ENCODE assay signal across 27 mouse cellular contexts in the genomic region with DNA sequence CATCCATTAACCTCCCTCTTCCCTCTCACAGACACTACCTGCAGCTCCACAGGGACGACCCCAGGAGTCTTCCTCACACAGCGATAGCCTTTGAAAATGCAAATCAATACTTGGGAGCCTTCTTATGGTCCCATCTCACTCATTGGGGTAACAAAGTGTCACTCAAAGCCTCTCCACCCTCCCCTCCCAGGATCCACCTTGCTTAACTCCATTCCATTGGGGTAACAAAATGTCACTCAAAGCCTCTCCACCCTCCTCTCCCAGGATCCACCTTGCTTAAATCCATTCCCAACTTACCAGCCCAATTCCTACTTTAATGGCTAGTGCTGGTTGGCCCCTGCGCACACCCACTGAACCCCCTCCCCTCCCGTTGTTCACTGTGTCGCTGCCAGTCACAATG. TPM values are rescaled to one million over a fixed set of nuclear protein-coding genes. Genes with fewer than 3 reads are reported as not detected.
DNase-seq lines count a peak whose midpoint lies in the region; ATAC-seq and TF ChIP-seq lines count a peak whose summit lies in the region.
"Had no signal": no experiment of that assay in that cellular context is flagged by ENCODE, and none has a peak within 500 bp of the region (broad histone marks: within the 10 kb centered on the region; RNA-seq: fewer than 3 reads in every experiment).

No protein-coding gene starts in this region.

- WGBS in hindbrain, postnatal 0 days = 7% methylated on average over 5 of the region's 5 CpGs
- WGBS in hindbrain, embryonic 14.5 days = 0% methylated on average over 5 of the region's 5 CpGs

- no peak overlapping the region for H3K9ac ChIP-seq in hindbrain, postnatal 0 days (replicated peaks; ENCODE audit: low read length)
- no peak overlapping the region for H3K9ac ChIP-seq in hindbrain, embryonic 14.5 days
- peak overlapping the region; percentile 48 for H3K9ac ChIP-seq in ES-Bruce4 (ENCODE audit: low read depth, poor library complexity, severe bottlenecking)
- H3K9ac ChIP-seq: heart, embryonic 12.5 days; hindbrain, embryonic 13.5 days; liver, postnatal 0 days; neural tube, embryonic 12.5 days had no signal

- ATAC-seq in hindbrain, postnatal 0 days = no peak
- no peak for ATAC-seq in hindbrain, embryonic 14.5 days (ENCODE audit: low FRiP score)
- ATAC-seq in erythroblast, adult 5-6 weeks (replicated peaks; ENCODE audit: low FRiP score, poor library complexity, severe bottlenecking) = no peak
- ATAC-seq: forebrain, embryonic 16.5 days; liver, postnatal 0 days; lung, postnatal 0 days; Patski had no signal

- DNase-seq in hindbrain, postnatal 0 days (ENCODE audit: low spot score) = peak; percentile 34
- no peak for DNase-seq in hindbrain, embryonic 14.5 days (ENCODE audit: low spot score)
- DNase-seq in Muller cell, postnatal 12 days (ENCODE audit: inconsistent ontology term) = peak; percentile 71
- no peak for DNase-seq in frontal cortex, postnatal 14 days (ENCODE audit: low spot score in 2 of 2)
- DNase-seq: adrenal gland, postnatal 14 days; B cell, adult 2 months; cerebellum, adult 11 months; embryo, embryonic 11 days; gastrocnemius, postnatal 25 days; heart, adult 18-20 months; heart, postnatal 10 days; kidney, adult 2 months; kidney, postnatal 14 days; liver, postnatal 0 days; right cerebral cortex, postnatal 4 days; thymus, postnatal 36 days had no signal

- no peak for TF ChIP-seq CTCF in hindbrain, postnatal 0 days (IDR thresholded peaks at IDR 0.05; ENCODE audit: low read depth)
- no peak for TF ChIP-seq CTCF in ES-Bruce4 (IDR thresholded peaks at IDR 0.05; ENCODE audit: low read depth, low read length)
- TF ChIP-seq CTCF in embryonic fibroblast, embryonic 13.5 days (IDR thresholded peaks at IDR 0.05; ENCODE audit: borderline replicate concordance, insufficient read depth, low read length) = no peak

- no peaks in the 10 kb centered on the region for H3K27me3 ChIP-seq in hindbrain, postnatal 0 days (ENCODE audit: insufficient read depth, low read length)
- 0 out of 2 replicates have a peak, but pooled peaks cover 5% of the 10 kb centered on the region for H3K27me3 ChIP-seq in hindbrain, embryonic 14.5 days (ENCODE audit: control insufficient read depth, insufficient read depth, low read length)
- H3K27me3 ChIP-seq in ES-Bruce4 (ENCODE audit: control insufficient read depth, insufficient read depth, low read length, poor library complexity, severe bottlenecking) = no peaks in the 10 kb centered on the region
- H3K27me3 ChIP-seq: Patski had no signal

- H3K9me3 ChIP-seq in hindbrain, postnatal 0 days (ENCODE audit: low read length) = no peaks in the 10 kb centered on the region
- no peaks in the 10 kb centered on the region; the same call in 1 of the 2 replicates for H3K9me3 ChIP-seq in hindbrain, embryonic 14.5 days (ENCODE audit: control insufficient read depth, low read length)
- 0 out of 2 replicates have a peak, but pooled peaks cover 4% of the 10 kb centered on the region for H3K9me3 ChIP-seq in ES-Bruce4 (replicated peaks; ENCODE audit: control insufficient read depth, insufficient read depth, low read length, poor library complexity, severe bottlenecking)
- H3K9me3 ChIP-seq: hindbrain, embryonic 13.5 days had no signal

- no peak overlapping the region for H3K27ac ChIP-seq in hindbrain, postnatal 0 days
- no peak overlapping the region for H3K27ac ChIP-seq in hindbrain, embryonic 14.5 days
- H3K27ac ChIP-seq in ES-Bruce4 (ENCODE audit: insufficient read depth, low read length) = no peak overlapping the region
- no peak overlapping the region for H3K27ac ChIP-seq in embryonic fibroblast, embryonic 13.5 days (ENCODE audit: insufficient read depth, low read length)
- H3K27ac ChIP-seq: hindbrain, embryonic 13.5 days; macrophage; neural tube, embryonic 12.5 days had no signal

- H3K4me1 ChIP-seq in hindbrain, postnatal 0 days (ENCODE audit: insufficient read depth, low read length) = 0 out of 2 replicates have a peak, but pooled peaks cover 3% of the 10 kb centered on the region
- H3K4me1 ChIP-seq in hindbrain, embryonic 14.5 days (replicated peaks; ENCODE audit: control insufficient read depth, insufficient read depth, low read length) = 0 out of 2 replicates have a peak, but pooled peaks cover 5% of the 10 kb centered on the region
- peaks cover 2% of the 10 kb centered on the region for H3K4me1 ChIP-seq in ES-Bruce4 (ENCODE audit: control insufficient read depth, insufficient read depth, low read length)
- H3K4me1 ChIP-seq in embryonic fibroblast, embryonic 13.5 days (ENCODE audit: control insufficient read depth, insufficient read depth, low read length) = no peaks in the 10 kb centered on the region

- H3K4me2 ChIP-seq in hindbrain, postnatal 0 days (ENCODE audit: low read depth, low read length) = no peak overlapping the region
- H3K4me2 ChIP-seq in hindbrain, embryonic 14.5 days (replicated peaks) = no peak overlapping the region
- H3K4me2 ChIP-seq: heart, embryonic 12.5 days; hindbrain, embryonic 13.5 days; neural tube, embryonic 12.5 days had no signal

- TF ChIP-seq POLR2A in ES-Bruce4 (IDR thresholded peaks at IDR 0.05; ENCODE audit: insufficient read depth, low read length) = no peak
- peak; percentile 45; the same call in 1 of the 2 replicates for TF ChIP-seq POLR2A in embryonic fibroblast, embryonic 13.5 days (IDR thresholded peaks at IDR 0.05; ENCODE audit: low read depth, low read length)

- TF ChIP-seq EP300 in ES-Bruce4 (IDR thresholded peaks at IDR 0.05; ENCODE audit: insufficient read depth, low read depth, low read length) = no peak

- H3K36me3 ChIP-seq in hindbrain, postnatal 0 days (ENCODE audit: insufficient read depth, low read length) = peaks cover 12% of the 10 kb centered on the region; the same call in 1 of the 2 replicates
- peaks cover 18% of the 10 kb centered on the region for H3K36me3 ChIP-seq in hindbrain, embryonic 14.5 days (replicated peaks; ENCODE audit: control insufficient read depth, insufficient read depth)
- no peaks in the 10 kb centered on the region for H3K36me3 ChIP-seq in ES-Bruce4 (ENCODE audit: control insufficient read depth, insufficient read depth, low read length, poor library complexity, severe bottlenecking)

- no peak overlapping the region for H3K4me3 ChIP-seq in hindbrain, postnatal 0 days (ENCODE audit: low read length)
- no peak overlapping the region for H3K4me3 ChIP-seq in hindbrain, embryonic 14.5 days (replicated peaks; ENCODE audit: low read length)
- peak overlapping the region; percentile 87 for H3K4me3 ChIP-seq in ES-Bruce4 (ENCODE audit: low read depth, low read length)
- H3K4me3 ChIP-seq in embryonic fibroblast, embryonic 13.5 days (ENCODE audit: insufficient read depth, low read length) = no peak overlapping the region
- H3K4me3 ChIP-seq: heart, embryonic 12.5 days; hindbrain, embryonic 13.5 days; neural tube, embryonic 12.5 days had no signal

RNA-seq across cellular contexts. Expression of gene Fam98c, which starts 2.2 kb away (rescaled TPM):
- 48.7 and 67.4 TPM in 2 replicates for total RNA-seq in hindbrain, postnatal 0 days (2014; rRNA removed)
- 51.8 and 54.3 TPM in 2 replicates for polyA plus RNA-seq in hindbrain, postnatal 0 days (2015; fragmentation: Nextera tagmentation; extraction: Ambion mirVana)
- 25.8 and 32.8 TPM in 2 replicates for polyA plus RNA-seq in hindbrain, embryonic 14.5 days (2014; fragmentation: Nextera tagmentation; extraction: Ambion mirVana)
- polyA plus RNA-seq in ES-Bruce4 (2011; ENCODE audit: insufficient read depth, insufficient read length, low read depth, missing spikeins) = 12.6 and 13.3 TPM in 2 replicates
- 5.5 and 5.9 TPM in 2 replicates for polyA plus RNA-seq in embryonic fibroblast, embryonic 13.5 days (2011; ENCODE audit: insufficient read length, low read depth, missing spikeins)
- total RNA-seq in erythroblast, adult 5-6 weeks (2015; ENCODE audit: low replicate concordance) = 2.1 and 4.6 TPM in 2 replicates
- 1.5 and 2.7 TPM in 2 replicates for total RNA-seq in erythroblast, adult 5-6 weeks (2017; ENCODE audit: low replicate concordance)

RNA-seq across cellular contexts. Expression of gene Ggn, which starts 11.7 kb away (rescaled TPM):
- total RNA-seq in hindbrain, postnatal 0 days (2014; rRNA removed) = 0.73 and 0.75 TPM in 2 replicates
- 0.41 and 0.74 TPM in 2 replicates for polyA plus RNA-seq in hindbrain, postnatal 0 days (2015; fragmentation: Nextera tagmentation; extraction: Ambion mirVana)
- polyA plus RNA-seq in hindbrain, embryonic 14.5 days (2014; fragmentation: Nextera tagmentation; extraction: Ambion mirVana) = 0.36 and 1.0 TPM in 2 replicates
- polyA plus RNA-seq in ES-Bruce4 (2011; ENCODE audit: insufficient read depth, insufficient read length, low read depth, missing spikeins) = not detected in 2 replicates
- polyA plus RNA-seq in embryonic fibroblast, embryonic 13.5 days (2011; ENCODE audit: insufficient read length, low read depth, missing spikeins) = 1.2 and 1.3 TPM in 2 replicates
- not detected in 2 replicates for total RNA-seq in erythroblast, adult 5-6 weeks (2015; ENCODE audit: low replicate concordance)
- not detected in 2 replicates for total RNA-seq in erythroblast, adult 5-6 weeks (2017; ENCODE audit: low replicate concordance)
- total RNA-seq: liver, adult 2 months had no signal
- polyA plus RNA-seq: liver, postnatal 0 days had no signal

RNA-seq across cellular contexts. Expression of gene Spred3, which starts 11.9 kb away (rescaled TPM):
- 27.4 and 30.8 TPM in 2 replicates for total RNA-seq in hindbrain, postnatal 0 days (2014; rRNA removed)
- polyA plus RNA-seq in hindbrain, postnatal 0 days (2015; fragmentation: Nextera tagmentation; extraction: Ambion mirVana) = 11.1 and 11.2 TPM in 2 replicates
- 10.3 and 10.5 TPM in 2 replicates for polyA plus RNA-seq in hindbrain, embryonic 14.5 days (2014; fragmentation: Nextera tagmentation; extraction: Ambion mirVana)
- 9.2 and 12.1 TPM in 2 replicates for polyA plus RNA-seq in ES-Bruce4 (2011; ENCODE audit: insufficient read depth, insufficient read length, low read depth, missing spikeins)
- 31.2 and 56.4 TPM in 2 replicates for polyA plus RNA-seq in embryonic fibroblast, embryonic 13.5 days (2011; ENCODE audit: insufficient read length, low read depth, missing spikeins)
- total RNA-seq in erythroblast, adult 5-6 weeks (2015; ENCODE audit: low replicate concordance) = 0.77 and 0.84 TPM in 2 replicates
- 0.84 and 0.85 TPM in 2 replicates for total RNA-seq in erythroblast, adult 5-6 weeks (2017; ENCODE audit: low replicate concordance)

RNA-seq across cellular contexts. Expression of gene Psmd8, which starts 22.2 kb away (rescaled TPM):
- 320 and 323 TPM in 2 replicates for total RNA-seq in hindbrain, postnatal 0 days (2014; rRNA removed)
- 285 and 286 TPM in 2 replicates for polyA plus RNA-seq in hindbrain, postnatal 0 days (2015; fragmentation: Nextera tagmentation; extraction: Ambion mirVana)
- 295 and 302 TPM in 2 replicates for polyA plus RNA-seq in hindbrain, embryonic 14.5 days (2014; fragmentation: Nextera tagmentation; extraction: Ambion mirVana)
- 223 and 242 TPM in 2 replicates for polyA plus RNA-seq in ES-Bruce4 (2011; ENCODE audit: insufficient read depth, insufficient read length, low read depth, missing spikeins)
- 374 and 478 TPM in 2 replicates for polyA plus RNA-seq in embryonic fibroblast, embryonic 13.5 days (2011; ENCODE audit: insufficient read length, low read depth, missing spikeins)
- total RNA-seq in erythroblast, adult 5-6 weeks (2015; ENCODE audit: low replicate concordance) = 37.1 and 71.3 TPM in 2 replicates
- total RNA-seq in erythroblast, adult 5-6 weeks (2017; ENCODE audit: low replicate concordance) = 50.2 and 52.3 TPM in 2 replicates

RNA-seq across cellular contexts. Expression of gene Rasgrp4, which starts 23.6 kb away (rescaled TPM):
- 2.9 and 3.3 TPM in 2 replicates for total RNA-seq in hindbrain, postnatal 0 days (2014; rRNA removed)
- polyA plus RNA-seq in hindbrain, postnatal 0 days (2015; fragmentation: Nextera tagmentation; extraction: Ambion mirVana) = 0.84 and 1.3 TPM in 2 replicates
- 0.91 and 1.1 TPM in 2 replicates for polyA plus RNA-seq in hindbrain, embryonic 14.5 days (2014; fragmentation: Nextera tagmentation; extraction: Ambion mirVana)
- 23.0 and 31.5 TPM in 2 replicates for polyA plus RNA-seq in ES-Bruce4 (2011; ENCODE audit: insufficient read depth, insufficient read length, low read depth, missing spikeins)
- not detected in 2 replicates for polyA plus RNA-seq in embryonic fibroblast, embryonic 13.5 days (2011; ENCODE audit: insufficient read length, low read depth, missing spikeins)
- 3.5 and 23.4 TPM in 2 replicates for total RNA-seq in erythroblast, adult 5-6 weeks (2015; ENCODE audit: low replicate concordance)
- 4.7 and 5.5 TPM in 2 replicates for total RNA-seq in erythroblast, adult 5-6 weeks (2017; ENCODE audit: low replicate concordance)

Comparison
In these comparisons a context has a peak if more than half of its experiments do, and no peak if none do; other contexts are left out.
1. DNase-seq: peak in hindbrain, postnatal 0 days (single experiment) and Muller cell, postnatal 12 days (single experiment); none in hindbrain, embryonic 14.5 days (single experiment) and frontal cortex, postnatal 14 days (0 of 2).